Mouse (Mus musculus) lung, postnatal 0 days (tissue): ENCODE measurements at regions not wholly inside any gene's neighbourhood (a gene's known extent, or its start where the extent isn't known, plus 50 kb on each side); places are given as distances from the start of the nearest gene placed in this dataset.

ENCODE experiments used
- CTCF ChIP-seq: IDR thresholded peaks from 2 replicates; pipeline ENCODE4 v1.5.1; 2016; ENCODE audit warnings: antibody characterized with exemption, mild to moderate bottlenecking
- EP300 ChIP-seq: IDR thresholded peaks from 2 replicates; pipeline ENCODE4 v1.6.1; 2016; ENCODE audit warnings: antibody characterized with exemption, mild to moderate bottlenecking, control low read depth

DNA sequence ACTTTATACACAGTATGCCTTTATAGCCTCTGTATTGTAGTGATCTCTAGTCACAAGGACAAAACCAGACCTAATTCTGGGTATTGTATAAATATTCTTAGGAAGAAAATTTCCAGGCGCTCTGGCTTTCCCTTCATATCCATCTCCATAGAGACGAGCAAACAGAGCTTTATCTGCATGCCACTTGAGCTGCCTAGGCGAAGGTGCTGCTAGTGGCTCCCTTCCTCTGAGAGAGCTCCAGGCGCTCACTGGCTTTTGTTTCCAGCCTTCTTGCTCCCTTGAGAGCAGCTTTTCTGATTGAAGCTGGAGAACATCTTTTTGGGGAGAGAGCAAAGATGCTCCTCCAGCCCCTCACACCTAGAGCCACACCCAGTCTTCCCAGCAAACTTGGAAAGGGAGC lies 114.0 kb upstream of the Rmdn2 start:
- TF ChIP-seq EP300 (no peak), CTCF (no peak)
